Mouse (Mus musculus): ENCODE data around the gene Ptprb.

The Ptprb gene

DNA sequence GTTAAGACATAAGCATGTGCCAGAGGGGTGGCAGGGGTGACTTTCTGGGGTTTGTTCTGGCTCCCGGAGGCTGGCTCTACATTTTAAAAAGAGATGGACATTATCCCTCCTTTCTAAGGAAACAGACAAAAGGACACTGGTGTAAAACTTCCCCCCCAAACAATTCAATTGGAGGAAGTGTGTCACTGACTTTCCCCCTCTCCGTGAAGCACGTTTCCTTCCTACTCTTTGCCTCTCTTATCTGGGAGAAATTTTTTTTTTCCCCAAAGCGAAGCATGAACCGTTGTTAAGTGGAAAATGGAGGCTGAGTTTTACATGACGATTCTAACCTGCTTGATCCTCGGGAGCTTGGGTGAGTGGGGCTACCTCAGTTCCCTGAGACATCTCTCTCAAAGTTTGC lies at the start of gene Ptprb:
Gene Ptprb, plus strand, starts transcription at position 244 of the 400 bp plus-strand sequence.
- no peak for DNase-seq

DNA sequence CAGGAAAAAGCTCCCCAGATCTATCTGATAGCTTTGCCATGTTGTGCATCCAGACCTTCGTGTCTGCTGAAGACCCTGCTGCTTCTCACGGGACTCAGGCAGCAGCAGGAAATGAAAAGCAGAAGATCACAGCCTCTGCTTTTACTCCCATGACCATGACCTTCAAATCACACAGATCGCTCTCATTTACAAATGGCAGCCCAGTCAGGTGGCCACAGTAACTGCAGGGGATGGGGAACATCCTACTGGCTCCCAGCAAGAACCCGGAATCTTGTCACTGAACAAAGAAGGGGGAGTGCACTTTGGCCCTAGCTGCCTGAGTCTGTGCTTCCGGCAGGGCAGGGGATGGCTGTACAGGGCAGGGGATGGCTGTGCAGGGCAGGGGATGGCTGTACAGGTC lies 40.0 kb upstream of the Ptprb start:
- DNase-seq, result no peak

- DNase-seq, result no peak
Measured at GRCm38 (mm10) chr10:116242200-116242599, 33.1 kb upstream of the Ptprb start.

GRCm38 (mm10) chr10:116243373-116243772 lies 31.9 kb upstream of the Ptprb start:
- no peak for DNase-seq

- no peak for DNase-seq
Measured at GRCm38 (mm10) chr10:116245632-116246031, 29.7 kb upstream of the Ptprb start.

DNA sequence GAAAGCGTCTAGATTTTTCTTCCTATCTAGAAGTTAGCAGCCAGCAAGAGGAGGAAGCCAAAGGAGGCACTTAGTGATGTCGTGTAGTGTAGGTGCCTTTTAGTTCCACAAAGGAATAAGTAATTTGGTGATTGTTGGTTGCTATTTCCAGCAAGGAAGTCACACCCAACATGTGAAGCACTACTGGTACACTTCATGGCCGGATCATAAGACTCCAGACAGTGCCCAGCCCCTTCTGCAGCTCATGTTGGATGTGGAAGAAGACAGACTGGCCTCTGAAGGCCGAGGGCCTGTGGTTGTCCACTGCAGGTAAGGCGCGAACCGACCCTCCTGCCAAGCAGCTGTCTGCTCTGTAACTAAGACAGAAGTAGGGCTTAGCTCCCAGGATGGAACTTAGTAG lies 22.7 kb upstream of the Ptprb start:
- no peak for DNase-seq

DNA sequence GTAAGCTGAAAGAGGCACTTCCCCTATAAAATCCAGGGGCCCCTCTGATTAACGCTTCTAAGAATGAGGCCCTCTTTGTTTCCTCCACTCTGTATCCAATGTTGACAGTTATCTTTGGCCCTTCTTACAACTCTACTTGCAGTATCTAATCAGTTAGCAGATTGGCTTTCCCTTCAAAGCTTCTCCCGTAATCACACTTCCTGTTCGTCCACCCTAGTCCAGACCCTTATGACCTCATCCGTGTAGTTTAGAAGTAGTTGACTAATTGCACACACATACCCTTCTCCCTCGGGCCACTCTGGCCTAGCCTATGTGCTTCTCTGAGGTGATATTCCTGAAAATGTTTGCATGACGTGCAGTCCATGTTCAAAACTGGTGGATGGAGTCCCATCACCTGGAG lies 21.4 kb upstream of the Ptprb start:
- DNase-seq, result no peak

DNA sequence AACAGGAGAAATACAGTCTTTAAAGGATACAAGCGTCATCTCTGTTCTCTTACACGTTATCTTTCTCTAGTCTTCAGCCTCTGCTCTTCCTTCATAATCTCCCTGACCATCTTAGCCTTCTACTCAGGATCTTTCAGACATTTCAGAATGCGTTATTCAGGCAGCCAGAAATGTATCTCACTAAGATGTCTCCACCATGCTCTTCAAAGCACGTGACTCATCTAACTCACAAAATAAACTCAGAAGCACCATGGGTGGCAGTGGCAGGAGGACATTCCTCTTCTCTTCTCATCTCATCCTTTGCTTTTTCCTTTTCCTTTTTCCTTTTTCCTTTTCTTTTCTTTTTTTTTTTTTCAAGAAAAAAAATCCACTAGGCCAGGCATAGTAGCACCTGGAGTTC lies 16.0 kb upstream of the Ptprb start:
- DNase-seq, result no peak

GRCm38 (mm10) chr10:116260658-116261433 lies 14.5 kb upstream of the Ptprb start:
- DNase-seq, result no peak

- no peak for DNase-seq
Measured at GRCm38 (mm10) chr10:116261559-116261958, 13.8 kb upstream of the Ptprb start.

GRCm38 (mm10) chr10:116264521-116264920 lies 10.8 kb upstream of the Ptprb start:
- no peak for DNase-seq

GRCm38 (mm10) chr10:116266561-116267433 lies 8.5 kb upstream of the Ptprb start:
- DNase-seq, result no peak

GRCm38 (mm10) chr10:116267434-116267822 lies 7.9 kb upstream of the Ptprb start:
- DNase-seq, result no peak

- DNase-seq, result no peak
Measured at GRCm38 (mm10) chr10:116268343-116268742, 7.0 kb upstream of the Ptprb start.

DNA sequence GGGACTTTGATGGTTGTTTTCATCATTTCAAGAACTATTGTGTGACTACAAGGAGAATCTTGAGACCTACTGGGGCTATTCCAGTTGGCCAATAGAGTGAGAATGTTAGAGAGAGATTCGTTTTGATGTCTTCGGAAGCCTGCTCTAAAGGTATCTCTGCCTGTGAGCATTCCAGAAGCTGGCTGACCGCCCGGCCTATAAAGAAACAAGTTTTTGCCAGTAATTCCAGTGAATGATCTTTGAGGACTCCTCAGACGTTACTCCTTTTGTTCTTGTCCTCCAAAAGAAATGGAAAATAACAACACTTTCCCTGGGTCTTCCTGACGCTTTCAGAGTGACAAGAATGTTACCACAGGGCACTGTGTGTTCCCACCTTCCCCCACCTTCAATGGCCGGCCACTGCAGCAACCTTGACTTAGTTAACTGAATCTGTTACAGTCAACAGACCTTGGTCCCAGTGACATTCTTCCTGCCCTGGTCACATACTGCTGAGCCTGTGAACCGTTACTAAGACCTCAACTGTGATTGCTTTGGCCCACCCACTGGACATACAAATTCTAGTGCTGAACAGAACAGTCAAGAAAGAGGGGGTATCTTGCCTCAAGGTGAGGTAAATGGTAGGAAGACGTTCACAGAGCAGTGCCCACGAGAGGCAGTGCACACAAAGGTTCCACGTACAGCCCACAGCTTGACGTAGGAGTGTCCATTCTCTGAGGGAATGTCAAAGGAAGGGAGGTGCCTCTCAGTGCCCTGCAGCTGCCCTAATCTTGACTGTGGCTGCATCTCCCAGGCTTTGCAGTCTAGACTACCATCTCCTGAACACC lies 4.5 kb upstream of the Ptprb start:
- no peak for DNase-seq

DNA sequence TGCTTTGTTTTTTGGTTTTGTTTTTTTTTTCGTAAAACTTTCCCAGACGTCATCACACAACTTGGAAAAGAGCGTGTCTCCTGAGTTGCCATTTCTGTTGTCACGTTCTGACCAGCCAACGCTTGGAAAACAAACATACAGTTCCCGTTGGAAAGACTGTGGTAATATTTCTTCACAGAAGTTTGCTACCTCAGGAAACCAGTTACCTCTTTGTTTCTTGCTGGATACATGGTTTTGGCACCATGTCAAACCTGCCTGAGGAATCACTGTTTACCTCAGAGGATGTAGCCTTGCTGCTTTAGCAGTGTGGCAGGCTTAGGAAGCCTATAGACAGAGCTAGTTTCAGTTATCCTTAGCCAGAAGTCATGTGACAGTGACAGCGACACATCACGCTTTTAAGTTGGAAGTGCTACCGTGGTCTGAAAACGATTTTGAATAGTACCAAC lies 3.8 kb upstream of the Ptprb start:
- no peak for DNase-seq

- no peak for DNase-seq
Measured at GRCm38 (mm10) chr10:116272156-116272555, 3.2 kb upstream of the Ptprb start.

GRCm38 (mm10) chr10:116286697-116287344 lies 11.5 kb downstream of the Ptprb start:
- no peak for DNase-seq

GRCm38 (mm10) chr10:116288130-116288529 lies 12.8 kb downstream of the Ptprb start:
- no peak for DNase-seq

DNA sequence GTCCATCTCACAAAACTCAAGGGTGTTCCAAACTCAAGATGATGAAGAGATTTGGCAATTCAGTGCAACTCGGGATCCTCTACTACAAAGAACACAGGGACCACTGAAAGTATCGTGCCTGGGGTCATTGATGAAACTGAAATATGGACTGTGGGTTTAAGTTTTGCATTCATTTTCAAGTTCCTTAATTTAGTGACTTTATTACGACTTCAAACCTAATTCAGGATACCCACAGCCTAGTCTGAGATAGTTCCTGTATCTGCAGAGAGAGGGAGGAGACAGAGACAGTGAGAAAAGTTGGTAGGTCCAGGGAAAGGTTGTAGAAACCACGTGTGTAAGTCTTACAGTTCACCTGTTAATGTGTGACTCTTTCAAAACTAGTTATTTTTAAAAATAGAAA lies 15.2 kb downstream of the Ptprb start:
- no peak for DNase-seq

DNA sequence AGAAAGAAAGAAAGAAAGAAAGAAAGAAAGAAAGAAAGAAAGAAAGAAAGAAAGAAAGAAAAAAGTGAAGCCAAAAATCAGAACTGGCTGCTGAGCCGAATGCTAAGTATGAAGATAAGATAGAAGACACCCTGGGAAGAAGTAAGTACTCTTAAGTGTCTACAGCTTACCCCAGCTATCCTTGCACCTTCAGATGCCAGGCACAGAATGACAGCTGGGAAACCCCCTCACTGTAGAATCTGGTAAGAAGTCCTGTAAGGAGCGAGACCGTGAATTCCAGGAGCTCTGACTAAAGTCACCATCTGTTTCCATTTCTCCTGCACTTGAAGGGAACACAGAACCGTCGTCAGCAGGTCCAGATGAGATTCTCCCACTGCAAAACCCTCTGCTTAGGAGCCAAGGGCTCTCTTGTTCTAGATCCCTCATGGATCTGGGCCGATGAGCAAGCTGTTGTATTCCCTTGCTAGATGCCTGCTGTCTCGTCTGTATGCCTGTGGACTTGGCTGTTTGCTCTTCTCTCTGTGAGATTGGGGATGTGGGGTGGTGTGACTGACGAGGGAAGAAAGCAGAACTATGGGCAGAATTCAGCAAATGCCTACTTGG lies 15.9 kb downstream of the Ptprb start:
- no peak for DNase-seq

DNA sequence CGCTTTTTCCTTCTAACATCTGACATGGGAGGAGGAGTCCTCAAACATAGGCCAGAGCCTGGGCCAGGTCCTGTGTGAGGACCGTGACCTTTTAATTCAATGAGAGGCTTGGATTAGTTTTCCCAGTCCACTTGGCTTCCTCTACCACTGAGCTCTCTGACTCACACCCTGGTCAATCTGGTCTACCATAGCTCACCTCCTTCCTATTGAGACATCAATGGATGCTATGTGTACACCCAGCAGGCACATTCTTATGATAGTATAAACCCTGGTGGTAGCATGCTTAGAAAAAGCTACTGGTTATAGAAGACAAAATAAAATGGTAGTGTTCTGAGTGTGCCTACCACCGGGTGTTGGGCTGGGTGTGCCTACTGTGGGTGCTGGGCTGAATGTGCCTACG lies 21.1 kb downstream of the Ptprb start:
- DNase-seq, result no peak

Data from cerebellum, adult 9-11 months (tissue).